Mouse (Mus musculus): ENCODE results near the gene Abhd11.

GRCm38 (mm10) chr5:134983111-134983510 lies 25.8 kb upstream of the Abhd11 start:
- TF ChIP-seq POLR2A (IDR thresholded peaks at IDR 0.05; ENCODE audit: borderline replicate concordance, control insufficient read depth, low read depth, low read length) (no peak), CTCF (IDR thresholded peaks at IDR 0.05; ENCODE audit: control insufficient read depth, insufficient read depth, low read length) (no peak)

All from bone marrow, adult 2 months (tissue).